ENCODE assay signal across 8 mouse cellular contexts in the genomic region with DNA sequence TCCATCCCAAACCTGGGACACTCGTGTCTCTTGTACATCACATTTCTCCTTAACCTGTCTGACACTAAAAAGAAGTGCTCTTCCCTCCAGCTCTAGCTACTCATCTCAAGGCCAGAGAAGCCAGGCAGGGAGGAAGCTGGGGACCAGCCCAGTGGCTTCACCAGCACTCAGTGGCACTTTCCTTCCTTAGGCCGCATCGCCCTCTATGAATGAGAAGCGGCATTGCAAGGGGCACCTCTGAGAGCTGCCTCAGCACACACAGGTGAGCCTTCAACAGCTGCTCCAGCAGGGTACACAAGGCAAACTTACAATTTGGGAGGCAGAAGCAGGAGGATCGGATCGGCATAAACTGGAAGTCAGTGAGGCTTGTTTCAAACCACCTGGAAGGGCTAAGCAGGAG. TPM values are rescaled to one million over a fixed set of nuclear protein-coding genes. Genes with fewer than 3 reads are reported as not detected.
DNase-seq lines count a peak whose midpoint lies in the region; ATAC-seq lines count a peak whose summit lies in the region.

No protein-coding gene starts in this region.

- no peaks in the 10 kb centered on the region for H3K27me3 ChIP-seq in embryonic facial prominence, embryonic 14.5 days (replicated peaks; ENCODE audit: control insufficient read depth, insufficient read depth, low read length)

- peaks cover 4% of the 10 kb centered on the region; the same call in 1 of the 2 replicates for H3K4me1 ChIP-seq in embryonic facial prominence, embryonic 14.5 days (ENCODE audit: control insufficient read depth, insufficient read depth, low read length)

- peak; percentile 70 for DNase-seq in embryo, embryonic 10 days (ENCODE audit: low spot score)
- no peak for DNase-seq in embryo, embryonic 9.5 days (ENCODE audit: extremely low spot score)
- peak; percentile 79 for DNase-seq in urinary bladder, postnatal 14 days (ENCODE audit: low spot score)
- DNase-seq in urinary bladder, postnatal 10 days (ENCODE audit: low spot score), result no peak
- DNase-seq in embryonic facial prominence, embryonic 14.5 days (ENCODE audit: low spot score), result peak; percentile 57
- peak; percentile 85 for DNase-seq in kidney, postnatal 10 days
- peak; percentile 76 to 83 for DNase-seq in thymus, postnatal 10 days (ENCODE audit: low spot score in 2 of 2)

- H3K9me3 ChIP-seq in embryonic facial prominence, embryonic 14.5 days (ENCODE audit: control insufficient read depth, low read length), result no peaks in the 10 kb centered on the region

- WGBS in embryonic facial prominence, embryonic 14.5 days, result 63% methylated on average over 5 of the region's 6 CpGs

- H3K4me3 ChIP-seq in embryonic facial prominence, embryonic 14.5 days (ENCODE audit: low read depth, low read length), result no peak overlapping the region

- no peak overlapping the region for H3K9ac ChIP-seq in embryonic facial prominence, embryonic 14.5 days (ENCODE audit: low read depth, low read length)

- ATAC-seq in embryonic facial prominence, embryonic 14.5 days (ENCODE audit: low read depth), result no peak
- ATAC-seq in megakaryocyte-erythroid progenitor cell, adult 5-6 weeks (replicated peaks; ENCODE audit: low FRiP score, low TSS enrichment, poor library complexity, severe bottlenecking), result peak; percentile 60

- H3K36me3 ChIP-seq in embryonic facial prominence, embryonic 14.5 days (ENCODE audit: control insufficient read depth, insufficient read depth, low read length), result peaks cover 41% of the 10 kb centered on the region

- H3K27ac ChIP-seq in embryonic facial prominence, embryonic 14.5 days (replicated peaks; ENCODE audit: low read depth, low read length), result no peak overlapping the region

- H3K4me2 ChIP-seq in embryonic facial prominence, embryonic 14.5 days (ENCODE audit: low read depth, low read length), result no peak overlapping the region

RNA-seq across cellular contexts. Expression of gene Mknk2, which starts 6.3 kb away (rescaled TPM):
- polyA plus RNA-seq in embryonic facial prominence, embryonic 14.5 days (2014; fragmentation: Nextera tagmentation; extraction: Ambion mirVana), result 84.6 and 86.7 TPM in 2 replicates
- total RNA-seq in megakaryocyte-erythroid progenitor cell, adult 5-6 weeks (2014; fragmentation: Nextera tagmentation), result 149 and 158 TPM in 2 replicates
- 78.4 and 117 TPM in 2 replicates for total RNA-seq in megakaryocyte-erythroid progenitor cell, adult 5-6 weeks (2017)

RNA-seq across cellular contexts. Expression of gene Mob3a, which starts 17.6 kb away (rescaled TPM):
- 31.2 and 37.0 TPM in 2 replicates for polyA plus RNA-seq in embryonic facial prominence, embryonic 14.5 days (2014; fragmentation: Nextera tagmentation; extraction: Ambion mirVana)
- total RNA-seq in megakaryocyte-erythroid progenitor cell, adult 5-6 weeks (2014; fragmentation: Nextera tagmentation), result 22.8 and 29.1 TPM in 2 replicates
- 30.5 and 38.6 TPM in 2 replicates for total RNA-seq in megakaryocyte-erythroid progenitor cell, adult 5-6 weeks (2017)

RNA-seq across cellular contexts. Expression of gene Izumo4, which starts 17.8 kb away (rescaled TPM):
- polyA plus RNA-seq in embryonic facial prominence, embryonic 14.5 days (2014; fragmentation: Nextera tagmentation; extraction: Ambion mirVana), result 10.3 and 14.4 TPM in 2 replicates
- 22.8 and 26.4 TPM in 2 replicates for total RNA-seq in megakaryocyte-erythroid progenitor cell, adult 5-6 weeks (2014; fragmentation: Nextera tagmentation)
- 3.0 and 4.5 TPM in 2 replicates for total RNA-seq in megakaryocyte-erythroid progenitor cell, adult 5-6 weeks (2017)

RNA-seq across cellular contexts. Expression of gene Btbd2, which starts 27.3 kb away (rescaled TPM):
- polyA plus RNA-seq in embryonic facial prominence, embryonic 14.5 days (2014; fragmentation: Nextera tagmentation; extraction: Ambion mirVana), result 71.6 and 81.2 TPM in 2 replicates
- total RNA-seq in megakaryocyte-erythroid progenitor cell, adult 5-6 weeks (2014; fragmentation: Nextera tagmentation), result 27.4 and 32.0 TPM in 2 replicates
- 11.8 and 14.8 TPM in 2 replicates for total RNA-seq in megakaryocyte-erythroid progenitor cell, adult 5-6 weeks (2017)

RNA-seq across cellular contexts. Expression of gene Ap3d1, which starts 57.9 kb away (rescaled TPM):
- polyA plus RNA-seq in embryonic facial prominence, embryonic 14.5 days (2014; fragmentation: Nextera tagmentation; extraction: Ambion mirVana), result 67.6 and 75.8 TPM in 2 replicates
- total RNA-seq in megakaryocyte-erythroid progenitor cell, adult 5-6 weeks (2014; fragmentation: Nextera tagmentation), result 54.1 and 79.5 TPM in 2 replicates
- total RNA-seq in megakaryocyte-erythroid progenitor cell, adult 5-6 weeks (2017), result 36.6 and 37.8 TPM in 2 replicates

Comparison
In these comparisons a context has a peak if more than half of its experiments do, and no peak if none do; other contexts are left out.
1. DNase-seq: peak in embryo, embryonic 10 days (single experiment), urinary bladder, postnatal 14 days (single experiment), embryonic facial prominence, embryonic 14.5 days (single experiment), kidney, postnatal 10 days (single experiment) and thymus, postnatal 10 days (2 of 2); none in embryo, embryonic 9.5 days (single experiment) and urinary bladder, postnatal 10 days (single experiment).